Mouse (Mus musculus): ENCODE measurements around the gene Ncf2. TPM values are rescaled to one million over a fixed set of nuclear protein-coding genes. Genes with fewer than 3 reads are reported as not detected.

The Ncf2 gene
- polyA plus RNA-seq, 1 experiment from 2014 or later = 6.7 TPM

DNA sequence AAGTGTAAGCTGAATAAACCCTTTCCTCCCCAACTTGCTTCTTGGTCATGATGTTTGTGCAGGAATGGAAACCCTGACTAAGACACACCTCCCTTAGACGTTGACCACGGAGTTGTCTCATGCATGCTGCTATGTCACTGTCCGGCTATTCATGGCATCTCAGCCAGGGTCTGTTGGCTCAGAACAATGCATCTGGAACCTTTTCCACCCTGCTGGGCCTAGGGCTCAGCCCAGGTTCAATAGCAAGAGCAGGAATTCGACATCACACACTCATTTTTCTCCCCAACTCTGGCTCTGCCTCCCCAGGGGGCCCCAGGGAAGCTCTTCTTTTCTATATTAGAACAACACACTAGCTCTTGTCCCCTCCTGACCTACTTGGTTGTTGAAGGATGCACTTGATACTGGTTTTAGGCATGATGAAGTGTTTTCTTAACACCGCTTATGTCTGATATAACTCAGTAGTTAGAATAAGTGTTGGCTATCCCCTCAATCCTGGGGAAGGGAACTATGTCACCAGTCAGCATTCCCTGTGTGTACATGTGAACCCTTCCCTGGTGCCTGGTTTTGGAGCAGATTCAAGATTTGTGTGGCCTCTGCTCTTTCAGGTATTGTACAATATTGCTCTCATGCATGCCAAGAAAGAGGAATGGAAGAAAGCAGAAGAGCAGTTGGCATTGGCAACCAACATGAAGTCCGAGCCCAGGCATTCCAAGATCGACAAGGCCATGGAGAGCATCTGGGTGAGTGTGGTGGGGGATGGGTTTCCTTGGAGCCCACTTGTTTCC is 21.1 kb downstream of the Ncf2 start:
- Histone ChIP-seq H3K4me3 (replicated peaks) (no peak overlapping the region), H3K36me3 (no peaks in the 10 kb centered on the region), H3K27me3 (no peaks in the 10 kb centered on the region), H3K4me1 (peaks cover 19% of the 10 kb centered on the region; the same call in 1 of the 2 replicates), H3K27ac (replicated peaks) (no peak overlapping the region), H3K9ac (no peak overlapping the region), H3K4me2 (replicated peaks) (no peak overlapping the region), H3K9me3 (replicated peaks) (no peaks in the 10 kb centered on the region)
- WGBS = 79% methylated on average over 7 of the region's 7 CpGs
- no peak for ATAC-seq (ENCODE audit: insufficient number of reproducible peaks, low FRiP score, low TSS enrichment, low read depth)

DNA sequence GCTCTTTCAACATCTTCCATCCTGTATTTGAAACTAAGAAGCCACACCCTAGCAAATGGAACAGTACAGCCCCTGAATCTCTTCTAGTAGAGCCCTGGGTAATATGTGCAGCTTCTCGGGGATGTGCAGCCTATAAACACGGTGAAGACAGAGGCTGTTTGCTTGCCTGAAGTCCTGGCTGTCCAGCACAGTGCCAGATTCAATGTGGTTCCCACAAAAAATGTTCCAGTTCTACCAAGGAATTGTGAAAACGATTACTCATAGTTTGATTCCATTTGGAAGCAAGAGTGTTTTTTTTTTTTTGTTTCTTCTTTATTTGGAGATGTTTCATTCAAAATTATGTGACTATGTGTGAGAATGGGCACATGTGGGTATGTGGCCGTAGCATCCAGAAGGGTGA is 21.8 kb downstream of the Ncf2 start:
- H3K4me2 ChIP-seq (replicated peaks) = no peak overlapping the region
- ATAC-seq (ENCODE audit: insufficient number of reproducible peaks, low FRiP score, low TSS enrichment, low read depth) = no peak
- no peaks in the 10 kb centered on the region for H3K9me3 ChIP-seq (replicated peaks)
- no peak overlapping the region for H3K27ac ChIP-seq (replicated peaks)
- no peaks in the 10 kb centered on the region for H3K36me3 ChIP-seq
- 83% methylated on average over 4 of the region's 4 CpGs for whole genome bisulfite sequencing
- peaks cover 14% of the 10 kb centered on the region; the same call in 1 of the 2 replicates for H3K4me1 ChIP-seq
- H3K9ac ChIP-seq = no peak overlapping the region
- no peaks in the 10 kb centered on the region for H3K27me3 ChIP-seq
- H3K4me3 ChIP-seq (replicated peaks) = no peak overlapping the region

DNA sequence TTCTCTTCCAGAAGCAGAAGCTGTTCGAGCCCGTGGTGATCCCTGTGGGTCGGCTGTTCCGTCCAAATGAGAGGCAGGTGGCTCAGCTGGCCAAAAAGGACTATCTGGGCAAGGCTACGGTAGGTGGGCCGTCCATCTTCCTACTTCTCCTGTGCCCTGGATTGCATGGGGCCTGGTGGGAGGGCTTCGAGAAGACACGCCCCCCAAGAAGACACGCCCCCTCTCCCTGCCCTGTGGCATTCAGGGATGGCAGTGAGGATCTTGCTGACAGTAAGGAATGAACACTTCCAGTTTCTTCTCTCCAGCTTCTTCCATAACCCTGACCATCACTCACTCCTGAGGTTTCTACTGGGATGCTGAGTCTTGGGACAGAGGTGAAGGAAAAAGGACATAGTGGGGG is 24.2 kb downstream of the Ncf2 start:
- Histone ChIP-seq H3K27me3 (no peaks in the 10 kb centered on the region), H3K27ac (replicated peaks) (no peak overlapping the region), H3K4me3 (replicated peaks) (no peak overlapping the region), H3K36me3 (no peaks in the 10 kb centered on the region), H3K9ac (no peak overlapping the region), H3K4me1 (no peaks in the 10 kb centered on the region), H3K4me2 (replicated peaks) (no peak overlapping the region), H3K9me3 (replicated peaks) (no peaks in the 10 kb centered on the region)
- 77% methylated on average over 9 of the region's 9 CpGs for WGBS
- ATAC-seq (ENCODE audit: insufficient number of reproducible peaks, low FRiP score, low TSS enrichment, low read depth) = no peak

DNA sequence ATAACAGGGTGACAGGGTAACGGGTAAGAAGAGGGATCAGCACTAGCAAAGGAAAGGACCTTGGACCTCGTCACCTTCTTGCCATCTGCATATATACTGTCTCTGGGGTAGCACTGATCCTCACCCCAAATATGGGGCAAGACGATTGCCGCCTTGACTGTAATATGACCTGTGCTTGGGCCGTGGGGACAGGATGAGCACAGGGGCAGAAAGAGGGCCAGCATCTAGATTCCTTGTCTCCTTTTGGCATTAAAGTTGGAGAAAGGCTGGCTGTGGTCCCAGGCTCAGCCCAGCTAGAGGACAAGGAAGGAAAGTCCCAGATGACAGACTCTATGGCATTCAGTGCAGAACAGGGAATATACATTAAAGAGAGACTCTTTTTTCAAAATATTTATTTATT is 26.5 kb downstream of the Ncf2 start:
- Histone ChIP-seq H3K4me1 (no peaks in the 10 kb centered on the region), H3K27ac (replicated peaks) (no peak overlapping the region), H3K27me3 (no peaks in the 10 kb centered on the region), H3K4me3 (replicated peaks) (no peak overlapping the region), H3K4me2 (replicated peaks) (no peak overlapping the region), H3K36me3 (no peaks in the 10 kb centered on the region), H3K9me3 (replicated peaks) (no peaks in the 10 kb centered on the region), H3K9ac (no peak overlapping the region)
- no peak for ATAC-seq (ENCODE audit: insufficient number of reproducible peaks, low FRiP score, low TSS enrichment, low read depth)
- WGBS = 65% methylated on average over 5 of the region's 5 CpGs

DNA sequence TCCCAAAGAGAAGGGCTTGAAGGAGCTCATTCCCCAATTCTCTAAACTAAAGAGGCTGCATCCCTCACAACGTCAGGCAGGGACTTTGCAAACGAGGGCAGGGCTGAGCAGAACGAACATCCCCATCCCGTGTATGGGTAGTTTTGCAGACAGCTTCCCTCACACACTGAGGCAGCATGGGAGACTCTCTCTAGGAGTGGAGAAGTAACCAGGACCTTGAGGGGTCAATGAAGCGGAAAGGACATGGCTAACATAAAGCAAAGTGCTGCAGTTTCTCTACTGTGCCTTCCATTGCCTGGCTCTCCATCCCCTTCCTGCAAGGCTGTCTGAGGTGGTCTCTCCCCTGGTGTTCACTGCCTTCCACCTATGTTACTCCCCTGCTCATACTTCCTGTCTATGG is 28.2 kb downstream of the Ncf2 start:
- no peak overlapping the region for H3K4me3 ChIP-seq (replicated peaks)
- H3K4me1 ChIP-seq = no peaks in the 10 kb centered on the region
- H3K4me2 ChIP-seq (replicated peaks) = no peak overlapping the region
- 70% methylated on average over 5 of the region's 5 CpGs for WGBS
- H3K9ac ChIP-seq = no peak overlapping the region
- H3K27ac ChIP-seq (replicated peaks) = no peak overlapping the region
- H3K27me3 ChIP-seq = no peaks in the 10 kb centered on the region
- no peaks in the 10 kb centered on the region for H3K9me3 ChIP-seq (replicated peaks)
- H3K36me3 ChIP-seq = no peaks in the 10 kb centered on the region
- no peak for ATAC-seq (ENCODE audit: insufficient number of reproducible peaks, low FRiP score, low TSS enrichment, low read depth)

DNA sequence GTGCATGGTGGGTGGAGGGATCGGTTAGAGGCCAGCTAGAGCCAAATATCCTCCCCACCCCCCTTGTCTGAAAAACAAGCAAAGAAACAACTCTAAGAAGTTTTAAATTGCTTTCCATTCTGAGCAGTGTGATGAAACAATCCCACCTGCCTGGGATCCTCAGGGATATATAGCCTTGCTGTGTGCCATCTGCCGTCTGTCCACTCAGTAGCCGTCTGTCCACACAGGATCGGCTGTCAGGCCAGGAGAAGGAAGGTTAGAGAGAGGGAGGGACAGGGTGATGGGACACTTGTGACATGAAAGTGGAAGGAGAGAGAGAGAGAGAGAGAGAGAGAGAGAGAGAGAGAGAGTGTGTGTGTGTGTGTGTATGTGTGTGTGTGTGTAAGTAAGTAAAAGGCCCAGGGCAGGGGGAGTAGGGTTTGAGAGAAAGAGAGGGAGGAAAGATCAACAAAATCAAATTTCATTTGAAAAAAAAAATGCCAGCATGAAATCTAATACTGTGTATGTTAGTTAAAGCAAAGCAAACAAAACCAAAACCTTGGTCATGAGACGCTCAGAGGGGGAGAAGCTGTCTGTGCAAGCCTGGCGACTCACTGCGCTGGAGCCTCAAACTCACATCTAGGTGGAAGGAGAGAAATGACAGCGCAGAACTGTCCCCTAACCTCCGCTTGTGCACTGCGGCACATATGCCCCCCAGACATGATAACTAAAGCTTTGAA is 28.8 kb downstream of the Ncf2 start:
- no peaks in the 10 kb centered on the region for H3K4me1 ChIP-seq
- no peaks in the 10 kb centered on the region for H3K36me3 ChIP-seq
- no peak overlapping the region for H3K9ac ChIP-seq
- ATAC-seq (ENCODE audit: insufficient number of reproducible peaks, low FRiP score, low TSS enrichment, low read depth) = no peak
- H3K27me3 ChIP-seq = no peaks in the 10 kb centered on the region
- WGBS = 55% methylated on average over 10 of the region's 10 CpGs
- H3K27ac ChIP-seq (replicated peaks) = no peak overlapping the region
- no peak overlapping the region for H3K4me2 ChIP-seq (replicated peaks)
- H3K4me3 ChIP-seq (replicated peaks) = no peak overlapping the region
- H3K9me3 ChIP-seq (replicated peaks) = no peaks in the 10 kb centered on the region

DNA sequence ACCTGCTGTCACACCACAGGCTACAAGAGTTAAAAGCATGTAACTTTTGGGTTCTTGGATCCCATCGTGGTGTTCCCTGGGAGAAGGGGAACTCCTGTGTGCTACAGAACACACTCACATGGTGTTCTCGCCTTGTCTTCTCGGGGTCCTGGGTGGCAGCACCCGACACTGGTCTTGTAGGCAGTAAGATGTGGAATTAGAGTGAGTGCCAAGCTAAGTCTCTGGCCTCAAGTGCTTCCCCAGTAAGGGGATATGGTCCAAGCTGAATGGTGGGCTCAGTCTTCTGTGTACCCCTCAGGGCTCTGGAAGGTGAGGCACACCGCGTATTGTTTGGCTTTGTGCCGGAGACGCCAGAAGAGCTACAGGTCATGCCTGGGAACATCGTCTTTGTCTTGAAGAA is 30.1 kb downstream of the Ncf2 start:
- Histone ChIP-seq H3K4me2 (replicated peaks) (no peak overlapping the region), H3K9me3 (replicated peaks) (no peaks in the 10 kb centered on the region), H3K27ac (replicated peaks) (no peak overlapping the region), H3K9ac (no peak overlapping the region), H3K4me1 (no peaks in the 10 kb centered on the region), H3K36me3 (peaks cover under 1% of the 10 kb centered on the region; the same call in 1 of the 2 replicates), H3K27me3 (no peaks in the 10 kb centered on the region), H3K4me3 (replicated peaks) (no peak overlapping the region)
- 94% methylated on average over 9 of the region's 9 CpGs for WGBS
- ATAC-seq (ENCODE audit: insufficient number of reproducible peaks, low FRiP score, low TSS enrichment, low read depth) = no peak

DNA sequence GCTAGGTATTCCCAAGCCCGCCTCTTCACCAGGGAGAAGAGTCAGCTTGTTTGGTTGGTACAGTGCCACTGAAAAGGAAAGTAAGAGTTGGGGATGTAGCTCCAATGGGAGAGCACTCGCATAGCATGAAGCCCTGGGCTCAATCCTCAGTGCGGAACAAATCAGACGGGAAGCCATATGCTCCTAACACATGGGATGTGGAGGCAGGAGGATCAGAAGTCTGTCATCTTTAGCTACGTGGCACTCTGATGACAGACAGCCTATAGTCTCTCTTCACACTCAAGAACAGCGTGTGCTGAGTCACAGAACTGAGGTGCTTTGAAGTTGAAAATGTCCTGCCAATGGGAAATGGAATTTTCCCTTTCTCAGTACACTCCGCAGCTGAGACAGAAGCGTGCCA is 31.0 kb downstream of the Ncf2 start:
- Histone ChIP-seq H3K9ac (no peak overlapping the region), H3K4me1 (no peaks in the 10 kb centered on the region), H3K4me2 (replicated peaks) (no peak overlapping the region), H3K9me3 (replicated peaks) (no peaks in the 10 kb centered on the region), H3K27ac (replicated peaks) (no peak overlapping the region), H3K27me3 (no peaks in the 10 kb centered on the region), H3K4me3 (replicated peaks) (no peak overlapping the region), H3K36me3 (peaks cover 10% of the 10 kb centered on the region)
- ATAC-seq (ENCODE audit: insufficient number of reproducible peaks, low FRiP score, low TSS enrichment, low read depth) = no peak
- WGBS = 69% methylated on average over 8 of the region's 8 CpGs

DNA sequence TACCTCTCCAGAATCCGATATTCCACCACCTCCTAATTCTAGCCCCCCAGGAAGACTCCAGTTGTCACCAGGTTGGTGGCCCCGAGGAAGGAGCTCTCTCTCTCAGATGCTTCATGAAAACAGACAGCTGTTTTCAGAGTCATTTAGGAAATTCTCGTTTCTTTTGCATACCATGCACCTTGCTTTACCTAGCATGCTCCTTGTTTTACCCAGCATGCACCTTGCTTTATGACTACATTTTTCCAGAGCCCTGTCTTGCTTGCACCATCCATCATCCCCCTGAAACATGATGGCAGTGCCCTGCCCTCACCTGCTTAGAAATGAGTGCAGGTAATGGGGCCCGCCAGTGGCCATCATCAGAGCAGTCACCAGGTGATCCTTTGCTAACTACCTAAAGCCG is 31.6 kb downstream of the Ncf2 start:
- Histone ChIP-seq H3K4me3 (replicated peaks) (no peak overlapping the region), H3K27me3 (no peaks in the 10 kb centered on the region), H3K4me1 (no peaks in the 10 kb centered on the region), H3K9me3 (replicated peaks) (no peaks in the 10 kb centered on the region), H3K36me3 (peaks cover 16% of the 10 kb centered on the region), H3K4me2 (replicated peaks) (no peak overlapping the region), H3K9ac (no peak overlapping the region), H3K27ac (replicated peaks) (no peak overlapping the region)
- no peak for ATAC-seq (ENCODE audit: insufficient number of reproducible peaks, low FRiP score, low TSS enrichment, low read depth)
- 82% methylated on average over 5 of the region's 5 CpGs for WGBS

DNA sequence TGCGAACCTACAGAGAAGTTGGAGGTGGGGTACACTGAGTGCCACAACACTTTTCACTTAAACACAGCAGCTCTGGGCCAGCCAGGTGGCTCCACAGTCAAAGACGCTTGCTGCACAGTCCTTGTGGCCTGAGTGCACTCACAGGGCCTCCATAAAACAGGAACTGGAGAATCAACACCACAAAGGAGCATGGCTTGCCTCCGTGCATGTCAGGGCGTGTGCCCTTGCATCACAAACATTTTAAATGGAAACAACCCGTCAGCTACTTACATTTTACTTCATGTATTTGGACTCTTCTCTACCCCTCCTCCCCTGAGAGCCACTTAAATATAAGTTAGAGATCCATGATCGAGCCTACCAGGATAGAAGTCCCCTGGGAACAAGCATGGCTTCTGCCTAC is 32.3 kb downstream of the Ncf2 start:
- WGBS = 63% methylated on average over 6 of the region's 6 CpGs
- peaks cover 22% of the 10 kb centered on the region for H3K36me3 ChIP-seq
- H3K4me3 ChIP-seq (replicated peaks) = no peak overlapping the region
- H3K27me3 ChIP-seq = no peaks in the 10 kb centered on the region
- H3K9me3 ChIP-seq (replicated peaks) = no peaks in the 10 kb centered on the region
- H3K9ac ChIP-seq = no peak overlapping the region
- ATAC-seq (ENCODE audit: insufficient number of reproducible peaks, low FRiP score, low TSS enrichment, low read depth) = no peak
- no peak overlapping the region for H3K27ac ChIP-seq (replicated peaks)
- H3K4me1 ChIP-seq = no peaks in the 10 kb centered on the region
- no peak overlapping the region for H3K4me2 ChIP-seq (replicated peaks)

DNA sequence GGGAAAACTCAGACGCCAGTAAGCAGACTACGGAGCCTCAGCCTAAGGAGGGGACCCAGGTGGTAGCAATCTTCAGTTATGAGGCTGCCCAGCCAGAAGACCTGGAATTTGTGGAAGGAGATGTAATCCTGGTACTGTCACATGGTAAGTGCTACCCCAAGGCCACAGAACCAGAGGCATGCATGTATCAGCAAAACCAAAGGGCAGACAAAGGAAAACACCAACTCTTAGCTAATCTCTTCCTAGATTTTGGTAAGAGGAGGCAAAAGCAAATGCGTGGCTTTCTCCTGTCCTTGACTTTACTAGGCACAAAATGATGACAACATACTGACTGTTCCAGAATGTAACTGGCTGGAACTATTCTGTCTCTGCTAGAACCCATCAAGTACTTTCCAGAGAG is 35.1 kb downstream of the Ncf2 start:
- Histone ChIP-seq H3K36me3 (peaks cover 43% of the 10 kb centered on the region), H3K4me3 (replicated peaks) (no peak overlapping the region), H3K9me3 (replicated peaks) (no peaks in the 10 kb centered on the region), H3K4me2 (replicated peaks) (no peak overlapping the region), H3K9ac (no peak overlapping the region), H3K4me1 (no peaks in the 10 kb centered on the region), H3K27me3 (no peaks in the 10 kb centered on the region), H3K27ac (replicated peaks) (no peak overlapping the region)
- ATAC-seq (ENCODE audit: insufficient number of reproducible peaks, low FRiP score, low TSS enrichment, low read depth) = no peak
- WGBS = 90% methylated on average over 3 of the region's 3 CpGs
